Mouse (Mus musculus): ENCODE data around the gene Slit3.

Gene Slit3

DNA sequence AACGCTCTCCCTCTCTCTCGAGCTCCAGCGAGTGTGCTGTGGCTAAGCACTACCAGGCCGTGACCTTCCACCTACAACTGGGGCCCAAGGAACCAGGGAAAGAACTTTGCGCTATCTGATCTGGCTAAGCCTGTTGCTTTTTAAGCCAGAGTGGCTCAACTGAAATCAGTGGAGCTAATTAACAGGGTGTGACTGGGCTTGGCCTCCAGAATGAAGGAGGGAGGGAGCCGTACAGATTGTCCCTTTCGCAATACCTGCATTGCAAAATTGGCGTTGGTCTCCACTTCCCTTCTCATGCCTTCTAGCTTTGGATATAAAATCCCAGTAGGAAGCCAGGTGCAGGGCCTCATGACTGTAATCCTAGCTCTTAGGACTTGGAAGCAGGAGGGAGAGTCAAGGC, 629.6 kb downstream of the Slit3 start:
- DNase-seq (ENCODE audit: low spot score in 2 of 2): no peak

GRCm38 (mm10) chr11:35754906-35755418, 633.9 kb downstream of the Slit3 start:
- DNase-seq (ENCODE audit: low spot score in 2 of 2): no peak

GRCm38 (mm10) chr11:35755546-35755945, 634.5 kb downstream of the Slit3 start:
- no peak for DNase-seq (ENCODE audit: low spot score in 2 of 2)

DNA sequence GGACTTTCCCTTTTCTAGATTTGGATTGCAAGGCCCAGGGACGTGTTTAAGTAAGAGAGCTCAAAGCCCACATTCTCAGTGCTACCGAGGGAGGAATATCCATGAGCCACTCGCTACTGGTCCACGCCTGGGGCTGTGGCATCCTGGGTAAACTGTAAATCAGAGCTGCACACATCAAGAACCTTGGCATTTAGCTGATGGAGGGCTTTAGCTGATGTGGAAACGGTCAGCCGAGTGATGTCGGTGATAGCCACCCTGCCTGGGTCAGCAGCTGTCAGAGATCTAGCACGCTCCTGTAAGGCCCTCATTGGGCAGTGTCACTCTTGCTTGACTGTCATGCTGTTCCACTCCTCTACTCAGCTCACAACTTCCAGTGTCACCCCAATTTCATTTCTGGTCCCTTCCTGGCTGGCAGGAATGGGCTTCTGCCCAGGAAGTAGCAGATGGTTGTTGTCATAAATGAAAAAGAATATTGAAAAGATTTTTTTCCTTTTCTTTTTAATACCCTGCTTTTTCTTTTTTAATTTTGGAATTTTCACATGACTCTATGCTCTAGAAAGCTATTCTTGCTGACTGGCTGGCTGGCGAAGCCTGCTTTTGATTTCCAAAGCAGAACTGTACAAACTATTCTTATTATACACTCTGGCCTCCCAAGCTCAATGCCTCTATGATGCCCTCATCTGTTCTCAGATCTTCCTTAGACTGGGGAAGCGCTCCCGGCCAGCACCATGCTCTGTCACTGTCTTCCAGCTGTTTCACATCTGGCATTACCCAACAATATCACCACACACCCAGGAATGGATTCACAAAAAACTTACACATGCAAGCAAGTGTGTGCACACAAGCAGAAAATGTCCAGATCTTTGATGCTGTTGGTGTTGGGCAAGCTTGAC, 635.6 kb downstream of the Slit3 start:
- no peak for DNase-seq (ENCODE audit: low spot score in 2 of 2)

Data from natural killer cell, adult 2 months (primary cell).